Mouse (Mus musculus) C3H10T1/2 (cell line): Measurements from ENCODE around the gene Tmprss15. TPM values are rescaled to one million over a fixed set of nuclear protein-coding genes. Genes with fewer than 3 reads are reported as not detected.

Experiments used
- polyA plus RNA-seq, 2 experiments: library from polyadenylated mRNA; unstranded; fragments of >200 nt; fragmentation: generic; extraction: Trizol; gene quantifications; one replicate each; pipeline ENCODE4 v1.2.1; 2012; ENCODE audit warnings: missing spikeins in 2 of 2

Gene Tmprss15
- polyA plus RNA-seq: not detected

DNA sequence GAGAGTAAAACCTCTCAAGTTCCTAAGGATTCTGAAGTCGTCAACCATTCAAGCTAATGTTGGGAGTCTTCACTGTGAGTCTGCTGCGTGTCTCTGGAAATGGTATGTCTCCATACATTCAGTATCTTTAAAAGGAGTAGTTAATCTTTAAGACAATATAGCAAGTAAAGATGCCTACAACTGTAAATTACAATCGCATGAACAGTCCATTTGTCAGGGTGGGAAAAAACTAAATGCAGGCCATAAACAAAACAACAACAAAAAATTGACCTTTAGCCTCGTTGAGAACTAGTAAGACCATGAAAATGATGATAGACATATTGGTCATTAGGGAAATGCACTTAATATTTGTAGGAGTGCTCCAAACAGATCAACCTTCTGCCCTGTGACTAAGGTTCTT, at the start of gene Tmprss15:
Gene Tmprss15, minus strand, starts transcription at position 101 of the 400 bp plus-strand sequence.

DNA sequence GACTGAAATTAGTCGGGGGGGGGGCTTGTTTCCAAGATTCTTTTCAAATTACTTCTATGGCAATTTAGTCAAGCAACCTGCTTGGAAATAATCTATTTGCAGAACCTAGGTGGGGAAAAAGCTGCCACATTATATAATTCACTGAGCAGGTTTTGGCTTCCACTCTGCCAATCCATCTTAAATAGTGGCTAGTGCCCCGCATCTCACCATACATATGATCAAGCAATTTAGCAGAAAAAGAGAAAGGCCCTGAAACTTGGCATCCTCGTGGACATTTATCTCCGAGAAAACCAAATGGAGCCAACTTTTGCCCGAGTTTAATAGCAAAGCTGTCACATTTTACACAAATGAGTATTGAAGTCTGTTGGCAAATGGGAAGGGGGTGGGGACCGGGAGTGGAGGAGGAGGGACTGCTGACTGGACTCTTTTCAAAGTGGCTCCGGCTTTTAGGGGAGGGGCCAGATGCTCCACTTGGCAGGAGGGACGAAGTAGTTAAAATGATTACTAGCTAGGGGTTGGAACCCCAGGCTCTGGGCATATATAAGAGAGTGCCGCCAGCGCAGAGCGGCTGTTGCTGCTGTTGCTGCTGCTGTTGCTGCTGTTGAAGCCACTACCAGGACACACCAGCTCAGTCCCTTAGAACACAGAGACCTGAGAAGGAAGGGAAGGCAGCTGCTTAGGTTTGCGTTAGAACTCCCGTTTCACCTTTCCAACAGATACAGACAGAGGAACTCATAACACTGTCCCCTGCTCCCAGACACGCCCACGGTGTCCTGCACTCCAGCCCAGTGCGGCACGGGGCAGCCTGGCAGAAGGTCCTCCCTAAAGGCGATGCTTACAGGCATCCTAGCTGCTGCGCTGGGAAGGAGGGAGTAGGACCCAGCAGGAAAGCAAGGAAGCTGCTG, 160.3 kb downstream of the Tmprss15 start, which contains the start of gene Chodl:
Gene Chodl, plus strand, starts transcription at position 567 of the 905 bp plus-strand sequence.

Other genes with a start within 250 kb of the Tmprss15 start
- under 1 TPM in 1 of 2 experiments, not detected in 1; 0.08 TPM for gene Chodl, start 160.1 kb downstream of the Tmprss15 start, polyA plus RNA-seq